Mouse (Mus musculus) embryo, embryonic 9.5 days (tissue): ENCODE results near the gene Ccdc159.

Experiments
- DNase-seq: peaks from one replicate; pipeline ENCODE4 v3.0.0-alpha.2; 2017; ENCODE audit errors: extremely low spot score

Gene Ccdc159

GRCm38 (mm10) chr9:21961366-21961980 lies 34.2 kb downstream of the Ccdc159 start:
- no peak for DNase-seq

- DNase-seq, result no peak
These were observed 34.7 kb downstream of the Ccdc159 start for GRCm38 (mm10) chr9:21962010-21962409.

GRCm38 (mm10) chr9:21962416-21963059 lies 35.3 kb downstream of the Ccdc159 start:
- peak; percentile 80 for DNase-seq

- peak; percentile 48 for DNase-seq
These were observed 36.1 kb downstream of the Ccdc159 start, which contains the start of gene Epor for GRCm38 (mm10) chr9:21963417-21963816. Gene Epor, minus strand, starts transcription at chr9:21963506.

- DNase-seq, result no peak
These were observed 41.6 kb downstream of the Ccdc159 start for GRCm38 (mm10) chr9:21968883-21969282.

- DNase-seq, result no peak
These were observed 42.0 kb downstream of the Ccdc159 start for GRCm38 (mm10) chr9:21969304-21969703.

- DNase-seq, result no peak
These were observed 49.4 kb downstream of the Ccdc159 start for GRCm38 (mm10) chr9:21976626-21977175.

GRCm38 (mm10) chr9:21977331-21977730 lies 50.1 kb downstream of the Ccdc159 start:
- DNase-seq, result no peak

- DNase-seq, result no peak
These were observed 50.7 kb downstream of the Ccdc159 start for GRCm38 (mm10) chr9:21977972-21978371.

- no peak for DNase-seq
These were observed 51.3 kb downstream of the Ccdc159 start for GRCm38 (mm10) chr9:21978398-21979128.

- DNase-seq, result no peak
These were observed 56.6 kb downstream of the Ccdc159 start for GRCm38 (mm10) chr9:21983911-21984310.
